Mouse (Mus musculus): ENCODE results near the gene Lysmd3. TPM values are rescaled to one million over a fixed set of nuclear protein-coding genes. Genes with fewer than 3 reads are reported as not detected.
"Not testable (repeated sequence)": the region's sequence is repeated elsewhere in the genome, so short reads cannot be mapped to it uniquely, and the experiment has no call there.

Lysmd3 gene
- 6.4 and 7.7 TPM in 2 replicates for polyA plus RNA-seq (2012; rRNA removed)

DNA sequence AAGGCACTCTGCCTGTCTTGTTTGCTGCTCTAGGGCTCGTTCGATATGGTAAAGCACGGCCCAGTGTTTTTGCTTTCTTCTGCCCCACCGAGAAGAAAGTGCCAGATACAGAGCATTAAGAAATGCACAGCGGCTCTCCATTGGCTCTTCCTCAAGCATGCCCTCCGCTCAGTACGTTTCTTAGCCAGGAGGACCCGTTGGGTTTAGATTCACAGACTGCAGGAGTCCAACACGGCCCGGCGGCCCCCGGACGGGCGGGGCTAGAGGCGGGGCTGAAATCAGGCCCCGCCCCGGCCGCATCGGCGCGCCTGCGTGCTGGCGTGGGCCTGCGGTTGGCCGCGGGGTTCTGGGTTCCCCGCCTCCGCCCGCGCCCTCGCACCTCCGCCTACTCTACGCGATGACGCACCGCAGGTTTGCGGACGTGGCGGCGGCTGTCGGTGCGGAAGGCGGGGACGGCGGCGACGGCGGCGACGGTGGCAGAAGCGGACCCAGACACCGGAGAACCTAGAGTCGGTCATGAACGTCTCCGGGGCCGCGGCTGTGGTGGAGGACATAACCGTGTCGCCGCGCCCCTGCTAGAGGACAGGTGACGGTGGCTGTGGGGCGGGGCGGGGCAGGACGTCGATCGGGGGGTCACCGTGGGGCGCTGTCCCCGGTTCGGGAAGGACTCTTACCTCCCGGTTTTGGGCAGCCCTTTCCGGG lies at the start of gene Lysmd3:
Lysmd3 (plus strand) TSS at position 313 of the 702 bp plus-strand sequence.
- Histone ChIP-seq H3K4me1 (ENCODE audit: control insufficient read depth, insufficient read depth, low read length) (no peaks in the 10 kb centered on the region), H3K27ac (ENCODE audit: insufficient read depth, low read length) (peak within 1 kb of the TSS; percentile 51; the same call in 1 of the 2 replicates), H3K4me3 (ENCODE audit: insufficient read depth, low read length) (peak within 1 kb of the TSS; percentile 66)
- TF ChIP-seq POLR2A (IDR thresholded peaks at IDR 0.05; ENCODE audit: extremely low read depth, insufficient read depth, low read length): peak; percentile 36; the same call in 1 of the 2 replicates
- no peak for TF ChIP-seq CTCF (IDR thresholded peaks at IDR 0.05; ENCODE audit: extremely low read depth, insufficient read depth, low read length)

DNA sequence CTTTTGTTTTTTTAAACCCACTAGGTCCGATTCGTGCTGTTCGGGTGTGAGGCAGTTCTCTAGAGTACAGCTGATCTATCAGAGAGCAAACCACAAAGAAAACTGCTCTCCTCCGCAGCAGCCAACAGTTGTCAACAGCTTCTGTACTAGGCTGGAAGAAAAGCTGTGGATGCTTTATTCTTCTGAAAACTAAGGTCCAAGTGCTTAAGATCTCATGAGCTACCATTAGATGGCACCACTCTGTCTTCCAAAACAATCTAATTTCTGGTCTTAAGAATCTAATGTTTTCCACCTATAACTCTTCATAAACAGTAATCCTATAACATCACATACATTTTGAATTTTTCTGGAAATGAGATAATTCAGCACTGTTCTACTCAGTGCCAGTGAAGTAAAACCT lies 47.1 kb upstream of the Lysmd3 start:
- TF ChIP-seq POLR2A (IDR thresholded peaks at IDR 0.05; ENCODE audit: extremely low read depth, insufficient read depth, low read length) (no peak), CTCF (IDR thresholded peaks at IDR 0.05; ENCODE audit: extremely low read depth, insufficient read depth, low read length) (no peak)
- Histone ChIP-seq H3K27ac (ENCODE audit: insufficient read depth, low read length) (no peak overlapping the region), H3K4me3 (ENCODE audit: insufficient read depth, low read length) (no peak overlapping the region), H3K4me1 (ENCODE audit: control insufficient read depth, insufficient read depth, low read length) (no peaks in the 10 kb centered on the region)

DNA sequence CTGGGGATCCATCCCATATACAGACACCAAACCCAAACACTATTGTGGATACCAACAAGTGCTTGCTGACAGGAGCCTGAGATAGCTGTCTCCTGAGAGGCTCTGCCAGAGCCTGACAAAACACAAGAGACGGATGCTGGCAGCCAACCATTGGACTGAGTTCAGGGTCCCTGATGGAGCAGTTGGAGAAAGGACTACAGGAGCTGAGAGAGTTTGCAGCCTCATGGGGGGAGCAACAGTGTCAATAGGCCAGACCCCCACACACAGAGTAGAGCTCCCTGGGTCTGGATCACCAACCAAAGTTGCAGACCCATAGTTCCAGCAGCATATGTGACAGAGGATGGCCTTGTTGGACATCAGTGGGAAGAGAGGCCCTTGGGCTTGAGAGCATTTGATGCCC lies 29.6 kb upstream of the Lysmd3 start:
- not testable (repeated sequence) for H3K4me3 ChIP-seq (ENCODE audit: insufficient read depth, low read length); H3K27ac ChIP-seq (ENCODE audit: insufficient read depth, low read length); H3K4me1 ChIP-seq (ENCODE audit: control insufficient read depth, insufficient read depth, low read length)

DNA sequence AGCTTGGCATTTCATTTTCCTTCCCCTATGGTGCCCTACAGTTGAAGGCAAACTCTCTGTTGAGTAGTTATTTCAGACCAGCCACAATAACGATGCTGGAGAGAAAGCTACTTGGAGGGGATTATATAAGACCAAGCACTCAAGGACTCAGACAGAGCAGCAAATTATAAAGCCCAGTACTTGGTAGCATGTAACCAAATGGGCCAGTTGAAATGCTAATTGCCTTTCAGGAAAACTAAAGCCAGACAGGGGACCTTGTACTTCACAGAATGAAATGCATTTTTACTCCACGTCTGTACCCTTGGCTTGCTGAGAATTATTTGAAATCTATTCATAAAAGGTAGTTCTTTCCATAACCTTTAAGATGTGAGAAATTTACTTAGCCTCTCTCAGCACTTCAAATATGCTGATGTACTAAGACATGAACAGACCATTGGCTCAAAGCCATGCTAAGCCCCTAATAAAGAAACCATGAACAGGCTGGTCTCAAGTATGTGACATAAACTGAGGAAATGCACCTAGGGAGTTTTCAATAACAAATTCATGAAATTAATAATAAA lies 28.8 kb upstream of the Lysmd3 start:
- Histone ChIP-seq H3K4me3 (ENCODE audit: insufficient read depth, low read length) (no peak overlapping the region), H3K27ac (ENCODE audit: insufficient read depth, low read length) (no peak overlapping the region), H3K4me1 (ENCODE audit: control insufficient read depth, insufficient read depth, low read length) (no peaks in the 10 kb centered on the region)
- TF ChIP-seq CTCF (IDR thresholded peaks at IDR 0.05; ENCODE audit: extremely low read depth, insufficient read depth, low read length) (no peak), POLR2A (IDR thresholded peaks at IDR 0.05; ENCODE audit: extremely low read depth, insufficient read depth, low read length) (no peak)

DNA sequence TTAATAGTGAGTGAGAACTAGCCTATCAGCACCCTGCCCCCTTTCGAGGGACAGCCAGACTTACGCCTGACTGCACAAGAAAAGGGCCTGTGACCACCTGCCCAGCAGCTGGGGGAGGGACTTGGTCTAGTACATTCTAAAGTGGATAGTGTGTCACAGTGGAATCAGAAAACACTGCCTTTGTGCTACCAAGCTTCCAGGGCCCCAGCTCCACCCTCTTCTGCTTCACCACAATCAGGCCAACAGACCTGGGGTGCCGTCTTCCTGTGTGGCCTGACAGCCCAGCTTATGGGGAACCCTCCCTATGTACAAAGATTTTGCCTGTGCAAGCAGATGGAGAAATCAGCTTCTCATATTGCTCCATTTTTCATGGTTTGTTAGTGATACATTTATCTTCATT lies 28.1 kb upstream of the Lysmd3 start:
- TF ChIP-seq POLR2A (IDR thresholded peaks at IDR 0.05; ENCODE audit: extremely low read depth, insufficient read depth, low read length): no peak
- TF ChIP-seq CTCF (IDR thresholded peaks at IDR 0.05; ENCODE audit: extremely low read depth, insufficient read depth, low read length): no peak
- Histone ChIP-seq H3K27ac (ENCODE audit: insufficient read depth, low read length) (no peak overlapping the region), H3K4me3 (ENCODE audit: insufficient read depth, low read length) (no peak overlapping the region), H3K4me1 (ENCODE audit: control insufficient read depth, insufficient read depth, low read length) (no peaks in the 10 kb centered on the region)

DNA sequence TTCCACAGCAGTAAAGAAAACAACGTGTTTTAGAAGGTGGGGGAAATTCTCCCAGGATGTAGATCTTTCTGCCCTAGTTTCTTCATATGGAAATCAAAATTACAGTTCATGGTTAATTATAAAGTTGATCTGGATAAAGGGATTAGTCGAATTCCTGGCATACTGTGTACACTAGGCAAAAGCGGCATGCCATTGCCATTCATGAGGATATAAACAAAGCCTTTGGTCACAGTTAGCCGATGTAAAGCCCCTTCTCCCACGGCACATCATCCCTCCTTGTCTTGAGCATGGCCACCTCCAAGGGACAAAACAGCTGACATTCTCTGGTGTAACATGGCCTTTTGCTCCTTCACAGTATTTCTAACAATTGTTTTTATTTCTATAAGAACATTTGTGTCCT lies 26.9 kb upstream of the Lysmd3 start:
- no peak overlapping the region for H3K4me3 ChIP-seq (ENCODE audit: insufficient read depth, low read length)
- TF ChIP-seq POLR2A (IDR thresholded peaks at IDR 0.05; ENCODE audit: extremely low read depth, insufficient read depth, low read length): no peak
- TF ChIP-seq CTCF (IDR thresholded peaks at IDR 0.05; ENCODE audit: extremely low read depth, insufficient read depth, low read length): no peak
- no peaks in the 10 kb centered on the region for H3K4me1 ChIP-seq (ENCODE audit: control insufficient read depth, insufficient read depth, low read length)
- no peak overlapping the region for H3K27ac ChIP-seq (ENCODE audit: insufficient read depth, low read length)

DNA sequence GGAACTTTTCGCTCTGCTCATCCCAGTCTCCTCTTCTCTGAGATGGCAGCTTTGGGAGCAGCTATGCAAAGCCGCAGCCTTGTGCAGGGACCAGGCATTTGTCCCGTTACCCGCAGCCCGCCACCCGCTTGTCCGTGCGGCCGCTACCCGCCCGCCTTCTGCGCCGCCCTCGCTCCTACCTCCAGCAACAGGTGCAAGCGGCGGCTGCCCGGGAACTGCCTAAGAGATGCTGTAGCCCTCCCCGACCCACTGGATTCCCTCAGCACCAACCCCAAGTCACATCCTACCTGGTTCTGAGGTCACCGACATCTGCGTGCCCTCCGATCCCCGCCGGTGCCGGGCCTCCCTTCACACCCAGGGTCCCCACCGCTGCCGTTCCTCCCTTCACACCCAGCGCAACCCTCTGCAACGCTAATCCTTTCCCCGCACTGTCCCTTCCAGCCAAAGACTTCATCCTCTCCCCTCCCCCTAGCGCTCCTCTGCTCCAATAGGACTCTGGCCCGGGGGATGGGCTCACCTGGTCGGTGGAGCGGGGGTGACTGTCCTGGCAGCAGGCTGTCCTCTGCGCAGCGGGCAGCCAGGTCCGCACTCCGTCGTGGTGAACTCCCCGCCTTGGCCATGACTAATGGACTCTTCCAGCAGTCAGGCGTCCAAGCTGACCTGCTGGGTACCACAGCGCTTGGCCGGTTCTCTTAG lies 24.6 kb upstream of the Lysmd3 start, which contains the start of gene Adgrv1:
Adgrv1 (minus strand) TSS at position 435 of the 696 bp plus-strand sequence.
- H3K4me3 ChIP-seq (ENCODE audit: insufficient read depth, low read length): peak within 1 kb of the TSS; percentile 34

DNA sequence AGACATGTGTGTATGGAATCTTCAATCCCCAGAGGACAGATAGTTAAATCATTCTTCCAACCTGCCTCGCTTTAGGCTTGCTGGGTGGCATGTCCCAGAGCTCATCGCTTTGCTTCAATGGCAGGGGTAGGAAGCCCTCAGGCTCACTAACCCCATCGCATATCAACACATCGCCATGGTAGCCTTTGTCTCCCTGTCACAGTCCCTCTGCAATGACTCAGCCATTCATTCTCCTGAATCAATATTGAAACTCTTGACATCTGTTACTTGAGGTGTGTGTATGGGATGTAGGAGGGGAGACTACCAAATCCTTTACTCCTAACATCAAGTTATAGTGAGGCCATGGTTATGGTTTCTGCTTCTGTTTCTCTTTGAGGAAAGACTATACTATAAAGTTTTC lies 17.8 kb upstream of the Lysmd3 start:
- TF ChIP-seq POLR2A (IDR thresholded peaks at IDR 0.05; ENCODE audit: extremely low read depth, insufficient read depth, low read length): no peak
- TF ChIP-seq CTCF (IDR thresholded peaks at IDR 0.05; ENCODE audit: extremely low read depth, insufficient read depth, low read length): no peak
- no peak overlapping the region for H3K4me3 ChIP-seq (ENCODE audit: insufficient read depth, low read length)
- no peak overlapping the region for H3K27ac ChIP-seq (ENCODE audit: insufficient read depth, low read length)
- H3K4me1 ChIP-seq (ENCODE audit: control insufficient read depth, insufficient read depth, low read length): peaks cover 1% of the 10 kb centered on the region; the same call in 1 of the 2 replicates

More for the DNA sequence above, 24.6 kb upstream of the Lysmd3 start, which contains the start of gene Adgrv1:
- no peaks in the 10 kb centered on the region for H3K4me1 ChIP-seq (ENCODE audit: control insufficient read depth, insufficient read depth, low read length)
- no peak within 1 kb of the TSS for H3K27ac ChIP-seq (ENCODE audit: insufficient read depth, low read length)
- TF ChIP-seq CTCF (IDR thresholded peaks at IDR 0.05; ENCODE audit: extremely low read depth, insufficient read depth, low read length) (no peak), POLR2A (IDR thresholded peaks at IDR 0.05; ENCODE audit: extremely low read depth, insufficient read depth, low read length) (no peak)

DNA sequence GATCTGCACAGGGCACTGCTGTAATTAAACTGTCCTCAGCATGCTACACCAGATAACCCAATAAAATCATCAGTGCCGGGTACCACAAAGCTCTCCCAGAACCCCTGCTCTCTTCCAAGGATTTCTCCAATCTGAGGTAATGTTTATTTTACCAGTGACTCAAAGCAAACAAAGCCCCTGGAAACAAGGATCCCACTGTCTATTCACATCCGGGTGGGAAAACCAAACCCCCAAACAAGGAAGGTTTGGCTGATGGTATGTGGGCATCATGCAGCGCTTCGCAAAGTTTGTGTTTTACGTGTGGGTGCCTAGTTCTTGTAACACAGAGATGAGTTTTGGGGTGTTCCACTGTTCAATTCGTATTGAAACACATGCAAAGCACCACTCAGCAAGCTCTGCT lies 16.6 kb upstream of the Lysmd3 start:
- no peak overlapping the region for H3K27ac ChIP-seq (ENCODE audit: insufficient read depth, low read length)
- H3K4me3 ChIP-seq (ENCODE audit: insufficient read depth, low read length): no peak overlapping the region
- TF ChIP-seq CTCF (IDR thresholded peaks at IDR 0.05; ENCODE audit: extremely low read depth, insufficient read depth, low read length) (no peak), POLR2A (IDR thresholded peaks at IDR 0.05; ENCODE audit: extremely low read depth, insufficient read depth, low read length) (no peak)
- peaks cover 1% of the 10 kb centered on the region; the same call in 1 of the 2 replicates for H3K4me1 ChIP-seq (ENCODE audit: control insufficient read depth, insufficient read depth, low read length)

Measured in cortical plate, adult 2 months (tissue).